Mouse (Mus musculus) liver, postnatal 0 days (tissue): ENCODE results near the gene Nav1.

ENCODE experiments used
- CTCF ChIP-seq: sonication (generic); IDR thresholded peaks from 2 replicates; pipeline ENCODE4 v1.5.1; 2016; ENCODE audit warnings: antibody characterized with exemption, low read depth
- EP300 ChIP-seq: IDR thresholded peaks from 2 replicates; pipeline ENCODE4 v1.6.1; 2016; ENCODE audit warnings: antibody characterized with exemption, low read depth, mild to moderate bottlenecking

DNA sequence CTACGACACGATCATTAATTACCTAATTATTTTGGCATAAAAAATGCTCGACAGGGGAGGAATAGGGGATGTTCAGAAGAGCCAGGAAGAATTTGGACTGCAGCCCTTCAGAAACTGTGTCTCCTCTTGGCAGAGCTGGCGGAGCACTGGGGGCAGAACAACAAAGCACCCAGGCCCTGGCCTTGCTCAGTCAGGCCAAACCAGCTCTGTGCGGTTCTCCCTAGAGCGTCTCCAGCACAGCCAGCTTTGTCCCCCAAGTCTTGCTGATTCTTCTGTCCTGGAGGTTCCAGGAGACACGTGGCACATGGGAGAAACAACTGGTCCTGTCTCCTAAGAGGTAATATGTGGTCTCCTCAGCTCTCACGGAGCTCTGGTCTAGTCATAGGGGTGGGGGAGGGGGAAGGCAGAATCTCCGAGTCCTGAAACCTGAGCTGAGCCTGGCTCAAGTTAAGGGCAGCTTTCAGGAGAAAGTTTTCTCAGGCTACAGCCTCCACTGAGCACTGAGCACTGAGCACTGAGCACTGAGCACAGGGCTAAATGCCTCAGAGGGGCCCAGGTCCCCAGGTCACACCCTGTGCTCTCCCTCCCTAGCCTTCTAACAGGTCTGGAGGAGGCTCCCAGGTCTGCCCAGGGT is 43.2 kb downstream of the Nav1 start:
- TF ChIP-seq CTCF (no peak), EP300 (no peak)
